Mouse (Mus musculus) heart, adult 11 months (tissue): ENCODE data around the gene Eef1e1.
"Not testable (repeated sequence)": the region's sequence is repeated elsewhere in the genome, so short reads cannot be mapped to it uniquely, and the experiment has no call there.

Experiments used
- DNase-seq: peaks from one replicate; pipeline ENCODE4 v3.0.0; 2022

Eef1e1 gene

GRCm38 (mm10) chr13:38624292-38624902, 34.5 kb downstream of the Eef1e1 start:
- no peak for DNase-seq

- no peak for DNase-seq
Observed at GRCm38 (mm10) chr13:38623296-38623695, 35.6 kb downstream of the Eef1e1 start.

GRCm38 (mm10) chr13:38618001-38618630, 40.7 kb downstream of the Eef1e1 start:
- not testable (repeated sequence) for DNase-seq

GRCm38 (mm10) chr13:38616887-38617286, 42.0 kb downstream of the Eef1e1 start:
- DNase-seq = no peak

DNA sequence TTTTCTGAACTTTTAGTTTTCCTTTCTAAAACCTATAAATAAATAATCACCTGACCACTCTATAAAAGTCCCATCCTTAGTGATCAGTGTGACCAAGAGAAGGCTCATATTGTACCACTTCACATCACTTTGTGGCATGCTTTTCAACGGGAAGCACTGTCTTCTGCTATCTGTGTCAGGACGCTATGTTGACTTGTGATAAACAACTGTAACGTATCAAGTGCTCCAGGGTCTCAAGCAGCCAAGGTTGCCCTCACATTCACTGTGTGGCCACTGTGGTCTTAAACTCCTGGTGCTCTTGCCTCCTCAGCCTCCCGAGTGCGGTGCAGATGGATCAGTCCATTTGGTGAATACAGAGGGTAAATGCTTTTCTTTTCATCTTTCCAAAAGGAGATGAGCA, 43.2 kb downstream of the Eef1e1 start:
- DNase-seq = no peak

- no peak for DNase-seq
Observed at GRCm38 (mm10) chr13:38614298-38614697, 44.6 kb downstream of the Eef1e1 start.

DNA sequence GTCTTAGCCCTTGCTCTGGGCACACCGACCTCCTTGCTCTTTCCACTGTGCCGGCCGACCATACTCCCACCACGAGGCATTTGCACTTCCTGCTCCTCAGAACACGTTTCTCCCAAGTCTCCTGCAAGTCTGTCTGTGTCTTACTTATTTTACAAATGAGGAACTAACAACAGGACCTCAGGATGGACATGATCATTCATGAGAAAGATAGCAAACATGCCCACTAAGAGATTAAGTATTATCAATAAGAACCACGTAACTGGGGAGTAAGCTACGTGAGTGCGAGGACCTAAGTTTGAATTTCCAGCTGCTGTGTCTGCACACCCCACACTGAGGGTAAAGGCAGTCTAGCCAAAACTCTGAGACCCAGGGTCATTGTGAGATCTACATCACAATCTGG, 45.3 kb downstream of the Eef1e1 start:
- no peak for DNase-seq

GRCm38 (mm10) chr13:38612608-38613007, 46.2 kb downstream of the Eef1e1 start:
- DNase-seq = no peak

DNA sequence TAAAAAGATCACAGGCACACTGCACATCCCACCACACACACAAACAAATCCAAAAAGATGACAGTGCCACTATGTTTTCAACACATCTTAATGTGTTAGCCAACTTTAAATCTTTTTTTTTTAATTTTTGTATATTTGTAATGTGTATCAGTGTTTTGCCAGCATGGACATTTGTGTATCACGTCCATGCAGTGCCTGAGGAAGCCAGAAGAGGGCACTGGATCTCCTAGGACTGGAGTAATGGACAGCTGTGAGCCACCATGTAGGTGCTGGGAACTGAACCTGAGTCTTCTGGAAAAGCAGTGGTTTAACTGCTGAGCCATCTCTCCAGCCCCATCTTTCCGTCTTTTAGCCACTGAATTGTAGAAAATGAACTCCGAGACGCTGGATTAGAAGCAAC, 46.7 kb downstream of the Eef1e1 start:
- DNase-seq = peak; percentile 71

DNA sequence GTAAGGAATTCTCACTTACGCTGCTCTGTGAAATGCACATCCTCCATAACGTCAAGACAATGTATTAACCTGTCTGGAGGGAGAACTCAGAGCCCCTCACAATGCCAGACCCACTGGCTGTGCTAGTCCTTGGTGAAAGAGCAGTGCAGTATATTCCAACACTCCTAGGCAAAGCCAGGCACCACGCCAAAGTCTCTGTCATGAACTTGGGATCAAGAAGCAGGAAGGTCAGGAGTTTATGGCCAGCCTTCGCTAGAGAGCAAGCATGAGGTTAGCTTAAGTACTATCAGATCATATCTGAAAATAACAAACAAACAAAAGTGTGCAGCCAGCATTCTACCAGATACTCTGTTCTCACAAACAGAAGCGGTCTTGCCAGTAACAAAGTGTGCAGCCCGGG, 48.5 kb downstream of the Eef1e1 start:
- peak; percentile 94 for DNase-seq

DNA sequence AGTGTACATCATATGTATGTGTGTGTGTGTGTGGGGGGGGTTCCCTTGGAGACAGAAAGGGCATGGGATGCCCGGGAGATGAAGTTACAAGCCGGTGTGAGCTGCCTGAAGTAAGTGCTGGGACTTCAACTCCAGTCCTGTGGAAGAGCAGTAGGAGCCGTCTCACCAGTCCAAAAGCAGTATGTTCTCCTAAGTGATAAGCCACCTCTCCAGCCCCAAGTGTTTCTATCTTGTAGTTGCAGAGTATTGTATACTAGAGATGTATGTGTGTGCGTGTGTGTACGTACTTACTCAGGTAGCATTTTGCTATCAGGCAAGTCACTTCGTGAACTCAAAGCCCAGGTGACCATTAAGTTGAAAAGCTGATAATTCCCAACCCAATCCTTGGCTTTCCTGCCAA, 51.7 kb downstream of the Eef1e1 start:
- DNase-seq = no peak

DNA sequence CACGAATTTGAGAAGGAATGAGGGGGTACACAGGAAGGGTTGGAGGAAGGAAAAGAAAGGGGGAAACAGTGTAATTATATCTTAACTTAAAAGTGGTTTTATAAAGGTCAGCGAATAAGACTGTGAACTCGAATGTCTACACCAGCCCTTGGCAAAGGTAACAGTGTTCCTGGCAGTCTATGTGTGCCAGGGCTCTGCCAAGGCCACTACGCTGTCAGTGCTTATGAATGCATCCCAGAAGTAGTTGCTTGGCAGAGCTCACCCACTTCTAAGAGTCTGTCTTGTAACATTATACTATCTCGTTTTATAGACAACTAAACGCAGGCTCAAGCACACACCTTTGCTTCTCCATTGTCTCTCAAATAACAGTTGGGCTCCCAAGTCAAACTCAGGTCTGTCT, 53.5 kb downstream of the Eef1e1 start:
- DNase-seq = no peak

- DNase-seq = no peak
Observed at GRCm38 (mm10) chr13:38602966-38603365, 55.9 kb downstream of the Eef1e1 start.

DNA sequence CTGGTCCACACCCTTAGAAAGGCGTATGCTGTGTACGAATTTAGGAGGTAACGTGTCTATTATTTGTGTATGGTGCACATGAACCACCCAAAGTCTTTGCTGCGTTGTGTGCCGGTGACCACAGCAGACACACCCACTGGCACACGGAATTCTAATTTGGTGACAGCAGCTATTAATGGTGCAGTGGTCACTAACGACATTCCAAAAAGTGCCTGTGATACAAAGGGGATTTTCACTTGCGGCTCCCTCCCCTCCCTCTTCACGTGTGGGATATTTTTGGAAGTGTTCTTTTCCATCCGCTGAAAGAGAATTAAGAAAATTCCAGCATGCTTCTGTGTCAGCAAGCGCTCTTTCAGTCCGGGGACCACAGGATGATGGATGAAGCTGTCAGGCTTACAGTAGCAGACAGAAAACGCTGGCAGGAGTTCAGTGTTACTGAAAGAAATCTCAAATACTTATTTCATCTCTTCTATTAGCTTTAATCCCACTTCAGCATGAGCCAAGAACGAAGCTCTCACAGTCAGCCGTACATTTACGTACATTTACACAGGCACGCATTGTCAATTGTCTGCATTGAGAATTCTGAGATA, 56.5 kb downstream of the Eef1e1 start:
- DNase-seq = no peak

- DNase-seq = no peak
Observed at GRCm38 (mm10) chr13:38600811-38601210, 58.0 kb downstream of the Eef1e1 start.

DNA sequence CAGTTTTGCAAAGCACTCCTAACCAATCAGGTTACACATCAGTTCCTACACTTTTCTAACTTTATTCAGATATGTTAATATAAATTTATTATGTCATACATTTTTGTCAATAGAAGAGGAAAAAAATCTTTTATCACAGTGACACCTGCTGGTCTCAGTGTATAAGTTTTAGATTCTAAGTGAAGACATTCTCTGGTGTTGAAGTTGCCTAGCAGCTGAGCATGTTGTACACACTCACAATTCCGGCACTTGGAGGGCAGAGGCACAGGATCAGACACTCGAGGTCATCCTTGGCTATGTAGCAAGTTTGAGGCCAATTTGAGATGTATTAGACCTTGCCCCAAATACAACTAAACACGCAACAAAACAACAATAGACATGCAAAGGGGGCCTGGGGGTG, 61.8 kb downstream of the Eef1e1 start:
- DNase-seq = no peak

GRCm38 (mm10) chr13:38596461-38596860, 62.4 kb downstream of the Eef1e1 start:
- no peak for DNase-seq
